Mouse (Mus musculus) T-cell, adult 2 months (primary cell): Measurements from ENCODE around the gene Serpina11.

Source experiments
- DNase-seq: peaks from one replicate; pipeline ENCODE4 v3.0.0; 2022; ENCODE audit warnings: low spot score

Serpina11 gene

GRCm38 (mm10) chr12:103989857-103990256, at the start of gene Serpina11:
Gene Serpina11 (minus strand): TSS chr12:103989957.
- no peak for DNase-seq

DNA sequence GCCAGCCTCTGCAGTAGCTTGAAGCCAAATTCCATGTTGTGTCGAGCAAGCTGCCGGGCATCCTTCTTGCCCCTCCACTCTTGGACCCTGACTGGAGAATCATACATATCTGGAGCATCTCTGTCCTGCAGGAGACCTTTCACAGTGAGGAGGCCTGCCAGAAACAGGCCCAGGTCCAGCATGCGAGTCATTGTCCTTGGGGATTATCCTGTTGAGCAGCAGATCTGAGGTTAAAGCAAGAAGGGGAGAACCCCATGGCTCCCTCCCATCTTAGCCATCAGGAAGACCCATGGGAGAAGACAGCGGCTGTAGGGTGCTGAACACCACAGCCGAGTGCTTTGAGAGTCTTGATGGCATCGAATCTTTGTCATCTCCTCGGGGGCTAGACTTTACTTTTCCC, 48.4 kb upstream of the Serpina11 start:
- no peak for DNase-seq

GRCm38 (mm10) chr12:104033752-104034151, 44.0 kb upstream of the Serpina11 start:
- DNase-seq: no peak

DNA sequence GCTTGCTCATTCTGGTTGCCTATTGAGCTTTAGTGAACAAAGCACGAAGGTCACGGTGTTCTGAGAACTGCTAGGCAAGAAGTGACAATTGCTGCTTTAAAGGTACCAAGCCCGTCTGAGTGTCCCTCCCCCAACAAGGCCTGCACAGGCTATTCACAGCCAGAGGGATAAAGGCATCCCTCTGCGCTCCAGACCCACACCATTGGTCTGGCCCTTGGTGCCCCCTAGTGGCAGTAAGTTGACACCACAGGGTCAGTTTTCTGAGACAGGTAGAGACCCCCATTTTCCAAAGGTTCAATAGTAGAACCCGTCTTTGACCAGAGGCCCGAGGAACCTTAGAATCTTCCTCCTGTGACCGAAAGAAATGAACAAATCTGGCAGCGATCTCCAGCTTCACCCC, 40.2 kb upstream of the Serpina11 start:
- DNase-seq: no peak

GRCm38 (mm10) chr12:104015280-104015679, 25.5 kb upstream of the Serpina11 start:
- DNase-seq: no peak

DNA sequence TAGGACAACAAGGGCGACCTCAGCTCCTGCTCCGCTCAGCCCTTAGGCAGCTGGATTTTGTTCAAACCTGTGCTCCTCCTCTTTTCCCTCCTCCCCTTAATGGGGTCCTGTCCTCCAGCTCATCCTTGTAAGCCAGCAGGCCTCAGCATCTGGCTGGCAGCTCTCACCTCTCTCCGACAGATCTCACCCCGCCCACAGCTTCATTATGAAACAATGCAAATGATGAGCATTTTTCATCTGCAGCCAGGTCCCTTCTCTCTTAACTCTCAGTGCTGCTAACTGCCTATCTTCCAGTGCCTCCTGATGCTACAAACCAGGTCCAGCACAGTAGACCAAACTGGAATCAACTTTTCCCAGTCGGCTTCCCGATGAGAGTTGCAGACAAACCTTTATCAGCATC, 23.9 kb upstream of the Serpina11 start, which contains the start of gene Serpina9:
TSS of gene Serpina9 (minus strand) at position 136 of the 400 bp plus-strand sequence.
- DNase-seq: no peak

GRCm38 (mm10) chr12:104004689-104005088, 14.9 kb upstream of the Serpina11 start:
- DNase-seq: no peak

DNA sequence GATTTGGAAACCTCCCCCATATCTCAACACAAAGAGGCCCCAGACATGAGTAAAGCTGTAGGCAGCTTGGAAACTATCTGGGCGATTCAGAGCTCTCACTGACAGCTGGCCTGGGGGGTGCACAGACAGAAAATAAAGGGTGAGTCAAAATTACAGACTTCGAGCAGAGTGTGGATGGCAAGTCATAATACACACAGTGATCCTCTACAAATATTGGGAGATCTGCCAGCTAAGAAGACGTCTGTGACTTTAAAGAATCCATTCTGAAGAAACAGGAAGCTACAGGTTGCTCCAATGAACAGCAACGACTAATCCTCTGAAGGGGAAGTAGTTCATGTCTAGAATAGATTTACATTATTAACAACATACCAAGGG, 13.5 kb upstream of the Serpina11 start:
- no peak for DNase-seq

GRCm38 (mm10) chr12:104002569-104003237, 12.9 kb upstream of the Serpina11 start:
- no peak for DNase-seq

DNA sequence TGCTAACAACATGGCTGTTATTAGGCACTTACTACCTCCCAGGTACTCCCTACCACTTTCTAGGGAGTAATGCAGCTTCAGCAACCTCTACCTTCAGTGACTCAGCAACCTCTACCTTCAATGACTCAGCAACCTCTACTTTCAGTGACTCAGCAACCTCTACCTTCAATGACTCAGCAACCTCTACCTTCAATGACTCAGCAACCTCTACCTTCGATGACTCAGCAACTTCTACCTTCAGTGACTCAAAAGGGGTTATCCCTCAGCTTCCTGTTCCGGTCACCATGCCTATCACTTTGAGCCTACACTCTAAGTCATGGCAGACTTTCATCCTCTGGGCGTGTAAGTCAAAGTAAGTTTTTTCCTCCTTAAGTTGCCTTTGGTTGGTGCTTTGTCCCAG, 10.8 kb upstream of the Serpina11 start:
- DNase-seq: no peak

DNA sequence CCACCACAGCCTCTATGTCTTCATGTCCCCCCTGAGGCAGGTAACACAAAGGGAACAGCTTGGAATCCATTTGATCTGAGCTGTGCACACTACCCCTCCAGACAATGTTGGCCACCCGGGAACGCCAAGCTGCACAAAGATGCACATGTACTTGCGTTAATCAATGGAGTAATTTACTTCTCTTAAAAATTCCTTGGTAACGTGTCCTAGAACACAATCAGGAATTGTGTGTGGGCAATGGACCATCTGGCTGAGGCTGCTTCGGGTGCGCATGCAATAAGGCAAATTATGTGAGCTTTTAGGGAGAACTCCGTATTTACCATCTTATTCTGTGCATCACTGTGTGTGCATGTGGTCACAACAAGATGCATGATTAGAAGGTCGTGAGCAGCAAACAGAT, 9.9 kb upstream of the Serpina11 start:
- no peak for DNase-seq

DNA sequence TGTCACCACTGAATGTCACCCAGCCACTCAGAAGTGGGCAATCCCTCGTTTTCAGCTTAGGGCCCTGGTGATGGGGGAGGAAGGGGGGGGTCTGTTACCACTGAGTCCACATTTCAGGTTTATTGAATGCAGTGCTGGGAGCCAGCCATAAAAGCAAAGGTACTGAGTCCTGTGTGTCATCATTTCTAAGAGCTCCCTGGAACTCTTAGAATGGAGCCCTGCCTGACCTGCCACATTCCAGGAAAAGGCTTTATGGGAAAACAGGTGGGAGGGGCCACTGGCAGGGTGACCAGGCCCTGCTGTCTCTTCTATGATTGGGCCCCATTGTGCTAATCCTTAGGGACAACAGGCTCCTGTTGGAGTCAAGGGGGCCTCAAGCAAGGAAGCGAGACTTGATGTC, 6.8 kb upstream of the Serpina11 start:
- no peak for DNase-seq

DNA sequence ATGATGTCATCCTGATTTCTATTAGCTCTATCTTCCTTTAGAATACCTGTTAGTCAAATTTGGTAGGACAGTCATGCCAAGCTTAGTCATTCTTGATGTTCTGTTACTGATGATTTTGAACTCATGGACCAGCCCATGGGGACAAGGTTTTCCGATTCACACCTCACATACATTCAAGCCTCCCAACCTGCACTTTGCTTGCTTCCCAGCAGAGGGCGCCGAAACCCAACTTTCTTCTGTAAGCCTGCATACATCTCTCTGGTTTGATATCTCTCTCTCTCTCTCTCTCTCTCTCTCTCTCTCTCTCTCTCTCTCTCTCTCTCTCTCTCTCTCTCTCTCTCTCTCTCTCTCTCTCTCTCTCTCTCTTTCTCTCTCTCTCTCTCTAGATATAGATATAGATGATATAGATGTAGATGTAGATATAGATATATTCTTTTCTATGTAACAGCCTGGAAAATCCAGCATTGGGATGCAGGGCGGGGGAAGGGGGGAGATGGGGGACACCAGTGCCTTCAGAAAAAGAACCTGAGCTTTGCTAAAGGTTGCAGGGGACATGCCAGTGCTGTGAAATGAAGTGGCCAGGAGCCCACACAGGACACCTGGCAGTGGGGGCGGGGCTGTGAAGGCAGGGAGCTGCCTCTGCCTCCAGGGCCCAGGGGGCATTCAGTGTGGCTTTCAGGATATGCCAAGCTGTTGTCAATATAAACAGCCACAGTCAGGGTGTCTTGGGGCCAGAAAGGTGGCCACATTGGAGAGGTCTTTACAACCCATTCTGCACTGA, 5.7 kb upstream of the Serpina11 start:
- DNase-seq: peak; percentile 17

DNA sequence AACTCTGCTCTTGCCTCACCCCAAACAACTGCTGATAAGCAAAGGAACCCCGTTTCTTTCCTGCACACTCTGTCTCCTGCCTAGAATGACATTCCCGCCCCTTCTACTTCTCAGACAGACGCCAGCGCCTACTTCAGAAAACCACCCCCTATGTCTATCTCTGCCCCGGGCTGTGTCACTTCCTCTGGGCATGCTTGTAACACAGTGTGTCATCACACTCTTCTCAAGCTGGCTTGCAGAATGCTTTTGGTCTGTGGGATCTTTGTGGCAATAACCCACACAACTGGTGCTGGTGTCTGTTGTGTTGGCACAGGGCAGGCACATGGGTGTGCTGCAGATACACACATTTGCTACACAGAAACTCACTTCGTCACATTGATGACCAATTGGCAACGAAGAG, 3.2 kb upstream of the Serpina11 start:
- DNase-seq: no peak

DNA sequence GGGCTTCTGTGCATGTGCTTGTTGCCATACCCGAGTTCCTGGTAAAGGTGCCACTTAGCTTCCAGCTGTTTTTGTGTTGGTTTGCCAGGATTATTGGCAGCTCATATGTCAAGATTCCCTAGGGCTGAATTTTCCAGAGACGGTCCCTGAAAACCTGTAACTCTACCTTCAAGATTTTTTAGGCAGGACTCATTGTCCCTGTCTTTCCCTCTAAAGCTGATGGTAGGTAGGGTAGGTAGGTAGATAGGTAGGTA, 316 bp downstream of the Serpina11 start:
- DNase-seq: no peak

DNA sequence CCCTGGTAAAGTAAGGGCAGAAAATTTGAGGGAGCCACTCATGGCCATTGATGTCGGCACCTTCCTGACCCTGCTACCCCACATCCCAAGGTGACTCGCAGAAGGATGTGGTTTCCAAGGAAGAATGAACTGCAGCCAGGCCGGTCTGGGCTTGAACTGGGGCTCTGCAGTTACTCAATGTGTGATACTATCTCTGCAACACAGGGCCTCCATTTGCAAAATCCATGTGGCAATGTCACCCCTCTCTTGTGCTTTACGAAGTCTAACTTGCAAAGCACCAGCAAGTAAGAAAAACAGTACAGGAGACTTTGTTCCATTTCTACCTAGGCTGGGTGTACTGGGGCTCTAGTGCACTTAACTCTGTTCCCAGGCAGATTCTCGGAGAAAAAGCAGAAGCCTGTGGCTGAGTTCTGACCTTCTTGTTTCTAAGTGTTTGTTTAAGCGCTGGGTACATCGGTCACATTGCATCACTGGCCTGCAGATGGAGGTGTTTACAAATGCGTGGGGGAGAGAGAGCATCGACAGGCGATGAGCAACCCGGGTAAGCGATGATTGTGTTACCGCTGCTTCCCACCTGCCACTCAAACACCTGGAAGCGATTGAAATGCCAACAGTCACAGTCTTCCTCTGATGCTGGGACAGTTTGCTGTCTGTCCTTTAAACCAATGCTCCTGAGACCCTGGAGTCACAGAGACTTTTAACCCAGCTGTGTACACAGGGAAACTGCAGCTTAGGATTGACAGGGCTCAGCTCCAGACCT, 823 bp downstream of the Serpina11 start:
- DNase-seq: no peak

- no peak for DNase-seq
Observed at GRCm38 (mm10) chr12:103985868-103986267, 3.9 kb downstream of the Serpina11 start.

DNA sequence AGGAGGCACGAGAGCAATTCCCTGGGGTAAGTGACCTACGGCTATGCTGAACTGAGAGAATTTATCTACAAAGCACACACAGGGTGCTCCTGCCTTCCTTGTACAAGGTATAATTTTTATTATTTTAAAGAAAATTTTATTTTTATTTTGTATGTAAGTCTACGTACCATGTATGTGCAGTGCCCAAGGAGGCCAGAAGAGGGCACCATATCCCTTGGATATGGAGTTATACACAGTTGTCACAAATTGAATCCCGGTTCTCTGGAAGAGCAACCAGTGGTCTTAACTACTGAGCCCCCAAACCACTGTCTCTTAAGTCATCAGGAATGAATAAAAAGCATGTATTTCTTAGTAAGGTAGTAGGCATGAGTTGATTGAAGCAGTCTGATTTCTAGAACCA, 4.8 kb downstream of the Serpina11 start:
- no peak for DNase-seq

GRCm38 (mm10) chr12:103981646-103982360, 8.0 kb downstream of the Serpina11 start:
- DNase-seq: no peak

GRCm38 (mm10) chr12:103978294-103978693, 11.5 kb downstream of the Serpina11 start:
- no peak for DNase-seq

DNA sequence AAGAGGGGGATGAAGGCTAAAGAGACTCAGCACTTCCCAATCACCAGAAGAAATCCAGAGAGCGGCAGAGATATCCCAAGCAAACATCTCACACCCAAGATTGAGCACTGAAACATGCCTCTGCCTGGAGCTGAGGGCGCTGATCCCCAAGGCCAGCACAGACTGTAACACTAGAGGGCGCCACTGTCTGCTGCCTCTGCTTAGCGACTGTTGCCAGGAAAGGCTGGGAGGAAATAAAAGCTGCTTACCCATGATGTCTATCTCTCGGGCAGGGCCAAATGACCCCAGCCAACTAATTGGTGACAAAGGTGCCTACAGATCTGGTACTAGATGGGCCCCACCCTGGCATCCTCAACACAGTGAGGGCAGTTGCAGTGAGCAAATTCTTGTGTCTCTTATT, 11.9 kb downstream of the Serpina11 start:
- no peak for DNase-seq

DNA sequence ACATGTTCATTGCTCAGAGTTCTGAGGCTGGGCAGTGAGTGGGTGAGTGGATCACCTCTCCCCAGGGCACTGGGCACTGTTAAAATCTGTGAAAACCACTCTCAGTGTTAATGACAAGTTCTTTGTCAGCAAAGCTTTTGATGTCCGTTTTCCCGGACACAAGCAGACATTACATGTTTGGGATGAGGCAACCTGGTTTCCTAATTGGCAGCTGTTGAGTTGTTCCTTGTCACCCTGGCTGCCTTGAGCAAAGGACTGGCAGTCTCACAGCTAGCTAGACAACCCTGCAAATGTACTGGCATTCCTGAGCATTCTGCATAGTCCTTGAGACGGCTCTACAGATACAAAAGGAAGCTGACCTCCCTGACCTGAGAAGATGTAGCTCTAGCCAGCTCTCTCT, 12.7 kb downstream of the Serpina11 start:
- DNase-seq: no peak

GRCm38 (mm10) chr12:103971080-103971479, 18.7 kb downstream of the Serpina11 start:
- no peak for DNase-seq
